Mouse (Mus musculus) MEL (cell line): ENCODE results near the gene Trim32. TPM values are rescaled to one million over a fixed set of nuclear protein-coding genes. Genes with fewer than 3 reads are reported as not detected.

Source experiments
- DNase-seq: peaks from one replicate; pipeline ENCODE4 v3.0.0; 2011; ENCODE audit warnings: low read depth, low spot score
- H3K27ac ChIP-seq: 2 replicates; pipeline ENCODE4 v1.5.1; 2012; ENCODE audit warnings: low read depth, mild to moderate bottlenecking, control low read depth, low read length, moderate library complexity; ENCODE audit not compliant: control insufficient read depth
- H3K27me3 ChIP-seq, 2 experiments: fragments of 150-350 bp in 1 of 2; sonication (generic) in 1 of 2; 2 replicates each; pipeline ENCODE4 v1.6.1; 2012; ENCODE audit warnings: low read length in 2 of 2, mild to moderate bottlenecking in 2 of 2, improper control_type of control experiment in 1 of 2, moderate library complexity in 1 of 2; ENCODE audit not compliant: insufficient read depth in 2 of 2, control insufficient read depth in 1 of 2
- H3K36me3 ChIP-seq, 2 experiments: 2 replicates each; pipeline ENCODE4 v1.6.1; 2012 to 2014; ENCODE audit warnings: low read length in 2 of 2, improper control_type of control experiment in 1 of 2, inconsistent platforms in 1 of 2, mild to moderate bottlenecking in 1 of 2; ENCODE audit not compliant: insufficient read depth in 2 of 2, control insufficient read depth in 1 of 2
- H3K4me1 ChIP-seq, 2 experiments: fragments of 150-350 bp in 1 of 2; sonication (generic) in 1 of 2; 2 replicates each; pipeline ENCODE4 v1.6.1; 2012; ENCODE audit warnings: low read length in 2 of 2, improper control_type of control experiment in 1 of 2, mild to moderate bottlenecking in 1 of 2; ENCODE audit not compliant: insufficient read depth in 2 of 2, control insufficient read depth in 1 of 2
- H3K4me3 ChIP-seq, 2 experiments: fragments of 150-350 bp in 1 of 2; sonication (generic) in 1 of 2; 2 replicates each; pipeline ENCODE4 v1.5.1; 2012; ENCODE audit warnings: low read depth in 2 of 2, low read length in 2 of 2, mild to moderate bottlenecking in 2 of 2, moderate library complexity in 2 of 2, control low read depth in 1 of 2, improper control_type of control experiment in 1 of 2; ENCODE audit not compliant: control insufficient read depth in 1 of 2, insufficient read depth in 1 of 2
- H3K79me2 ChIP-seq: 2 replicates; pipeline ENCODE4 v1.6.1; 2012; ENCODE audit warnings: mild to moderate bottlenecking, low read length, moderate library complexity; ENCODE audit not compliant: control insufficient read depth, poor library complexity, insufficient read depth
- H3K9ac ChIP-seq: 2 replicates; pipeline ENCODE4 v1.6.1; 2012; ENCODE audit warnings: low read depth, mild to moderate bottlenecking, control low read depth, low read length, moderate library complexity; ENCODE audit not compliant: control insufficient read depth, poor library complexity, severe bottlenecking
- H3K9me3 ChIP-seq: fragments of 150-350 bp; sonication (generic); replicated peaks from 2 replicates; pipeline ENCODE4 v1.6.1; 2012; ENCODE audit warnings: mild to moderate bottlenecking, low read length, improper control_type of control experiment, moderate library complexity; ENCODE audit not compliant: insufficient read depth
- BHLHE40 ChIP-seq: IDR thresholded peaks from 2 replicates; pipeline ENCODE4 v1.6.1; 2012; ENCODE audit warnings: low read depth, mild to moderate bottlenecking, inconsistent platforms, low read length, improper control_type of control experiment, borderline replicate concordance
- CHD1 ChIP-seq: IDR thresholded peaks from 2 replicates; pipeline ENCODE4 v1.6.1; 2012; ENCODE audit warnings: low read depth, mild to moderate bottlenecking, inconsistent platforms, low read length, improper control_type of control experiment
- CTCF ChIP-seq, 3 experiments: IDR thresholded peaks in 2 of 3; conservative IDR thresholded peaks in 1 of 3; 2 replicates each; pipeline ENCODE4 v1.5.1; 2011 to 2012; ENCODE audit warnings: low read length in 3 of 3, low read depth in 2 of 3, mild to moderate bottlenecking in 2 of 3, improper control_type of control experiment in 1 of 3, inconsistent platforms in 1 of 3, mixed read lengths in 1 of 3, moderate library complexity in 1 of 3; ENCODE audit not compliant: control insufficient read depth in 1 of 3, insufficient read depth in 1 of 3, poor library complexity in 1 of 3, severe bottlenecking in 1 of 3
- ELF1 ChIP-seq: IDR thresholded peaks from 2 replicates; pipeline ENCODE4 v1.6.1; 2014; ENCODE audit warnings: low read depth, mild to moderate bottlenecking, inconsistent platforms, low read length, improper control_type of control experiment, moderate library complexity
- EP300 ChIP-seq, 2 experiments: IDR thresholded peaks; 2 replicates each; pipeline ENCODE4 v1.6.1; 2011; ENCODE audit warnings: improper control_type of control experiment in 2 of 2, low read length in 2 of 2, low read depth in 1 of 2, mild to moderate bottlenecking in 1 of 2
- ETS1 ChIP-seq: IDR thresholded peaks from 2 replicates; pipeline ENCODE4 v1.6.1; 2012; ENCODE audit warnings: low read depth, mild to moderate bottlenecking, inconsistent platforms, low read length, improper control_type of control experiment, moderate library complexity
- GABPA ChIP-seq: IDR thresholded peaks from 2 replicates; pipeline ENCODE4 v1.6.1; 2012; ENCODE audit warnings: low read depth, mild to moderate bottlenecking, inconsistent platforms, low read length, improper control_type of control experiment, moderate library complexity
- GATA1 ChIP-seq: IDR thresholded peaks from 2 replicates; pipeline ENCODE4 v1.6.1; 2011; ENCODE audit warnings: low read depth, low read length, improper control_type of control experiment
- JUND ChIP-seq: IDR thresholded peaks from 2 replicates; pipeline ENCODE4 v1.6.1; 2011; ENCODE audit warnings: low read depth, mild to moderate bottlenecking, improper control_type of control experiment, low read length
- KAT2A ChIP-seq: conservative IDR thresholded peaks from 2 replicates; pipeline ENCODE4 v1.6.1; 2012; ENCODE audit warnings: low read depth, low read length, improper control_type of control experiment, inconsistent platforms
- MAZ ChIP-seq: IDR thresholded peaks from 2 replicates; pipeline ENCODE4 v1.6.1; 2012; ENCODE audit warnings: low read depth, mild to moderate bottlenecking, inconsistent platforms, low read length, improper control_type of control experiment
- MEF2A ChIP-seq: IDR thresholded peaks from 2 replicates; pipeline ENCODE4 v1.6.1; 2014; ENCODE audit warnings: low read depth, mild to moderate bottlenecking, inconsistent platforms, low read length, improper control_type of control experiment; ENCODE audit not compliant: poor library complexity, insufficient replicate concordance, severe bottlenecking; ENCODE audit errors: extremely low read depth
- MYB ChIP-seq: IDR thresholded peaks from 2 replicates; pipeline ENCODE4 v1.6.1; 2011; ENCODE audit warnings: mild to moderate bottlenecking, low read depth, low read length, improper control_type of control experiment
- POLR2A ChIP-seq, 2 experiments: IDR thresholded peaks; 2 replicates each; pipeline ENCODE4 v1.6.1; 2011 to 2012; ENCODE audit warnings: low read length in 2 of 2, mild to moderate bottlenecking in 2 of 2, control low read depth in 1 of 2, improper control_type of control experiment in 1 of 2, low read depth in 1 of 2, moderate library complexity in 1 of 2; ENCODE audit not compliant: control insufficient read depth in 1 of 2, insufficient read depth in 1 of 2, poor library complexity in 1 of 2
- POLR2AphosphoS2 ChIP-seq: IDR thresholded peaks from 2 replicates; pipeline ENCODE4 v1.6.1; 2011; ENCODE audit warnings: low read length, improper control_type of control experiment
- RAD21 ChIP-seq: IDR thresholded peaks from 2 replicates; pipeline ENCODE4 v1.6.1; 2011; ENCODE audit warnings: mild to moderate bottlenecking, low read depth, low read length, improper control_type of control experiment
- RCOR1 ChIP-seq: IDR thresholded peaks from 2 replicates; pipeline ENCODE4 v1.6.1; 2012; ENCODE audit warnings: low read depth, mild to moderate bottlenecking, inconsistent platforms, low read length, improper control_type of control experiment
- SIN3A ChIP-seq: IDR thresholded peaks from 2 replicates; pipeline ENCODE4 v1.6.1; 2012; ENCODE audit warnings: low read length, improper control_type of control experiment, inconsistent platforms
- SMC3 ChIP-seq: IDR thresholded peaks from 2 replicates; pipeline ENCODE4 v1.6.1; 2011; ENCODE audit warnings: low read depth, low read length, improper control_type of control experiment
- TAL1 ChIP-seq: IDR thresholded peaks from 2 replicates; pipeline ENCODE4 v1.6.1; 2012; ENCODE audit warnings: mild to moderate bottlenecking, inconsistent platforms, low read length, moderate library complexity, mixed read lengths
- TBP ChIP-seq: IDR thresholded peaks from 2 replicates; pipeline ENCODE4 v1.8.0; 2011; ENCODE audit warnings: low read depth, low read length, improper control_type of control experiment
- TCF12 ChIP-seq: IDR thresholded peaks from 2 replicates; pipeline ENCODE4 v1.6.1; 2014; ENCODE audit warnings: low read depth, mild to moderate bottlenecking, inconsistent platforms, low read length, improper control_type of control experiment, moderate library complexity
- UBTF ChIP-seq: IDR thresholded peaks from 2 replicates; pipeline ENCODE4 v1.6.1; 2012; ENCODE audit warnings: low read depth, mild to moderate bottlenecking, inconsistent platforms, low read length, improper control_type of control experiment, moderate library complexity, borderline replicate concordance; ENCODE audit not compliant: insufficient read depth
- USF2 ChIP-seq, 2 experiments: IDR thresholded peaks; 2 replicates each; pipeline ENCODE4 v1.6.1; 2011 to 2012; ENCODE audit warnings: improper control_type of control experiment in 2 of 2, low read length in 2 of 2, borderline replicate concordance in 1 of 2, inconsistent platforms in 1 of 2, low read depth in 1 of 2, mild to moderate bottlenecking in 1 of 2; ENCODE audit not compliant: insufficient read depth in 1 of 2
- ZC3H11A ChIP-seq: IDR thresholded peaks from 2 replicates; pipeline ENCODE4 v1.6.1; 2012; ENCODE audit warnings: low read depth, mild to moderate bottlenecking, inconsistent platforms, low read length, improper control_type of control experiment
- ZMIZ1 ChIP-seq: IDR thresholded peaks from 2 replicates; pipeline ENCODE4 v1.6.1; 2012; ENCODE audit warnings: low read depth, mild to moderate bottlenecking, inconsistent platforms, low read length, improper control_type of control experiment, moderate library complexity
- ZNF384 ChIP-seq: IDR thresholded peaks from 2 replicates; pipeline ENCODE4 v1.6.1; 2012; ENCODE audit warnings: low read depth, mild to moderate bottlenecking, inconsistent platforms, low read length, improper control_type of control experiment
- polyA plus RNA-seq, 2 experiments: library from polyadenylated mRNA; stranded (reverse) in 1 of 2; unstranded in 1 of 2; fragments of >175 nt in 1 of 2; fragments of >200 nt in 1 of 2; gene quantifications; 2 replicates each; pipeline versions ENCODE4 v1.2.1 to v1.2.4; 2012; ENCODE audit warnings: low replicate concordance in 2 of 2, low read depth in 1 of 2; ENCODE audit not compliant: insufficient read length in 2 of 2, insufficient read depth in 1 of 2, missing spikeins in 1 of 2
- total RNA-seq: library from RNA; depleted of rRNA; stranded (reverse); fragments of 300-350 nt; gene quantifications from 2 replicates; pipeline ENCODE4 v1.2.3, GENCODE M21; 2012

The Trim32 gene
- total and polyA plus RNA-seq, 3 experiments = 7.9 to 8.7 TPM; not detected in 1

DNA sequence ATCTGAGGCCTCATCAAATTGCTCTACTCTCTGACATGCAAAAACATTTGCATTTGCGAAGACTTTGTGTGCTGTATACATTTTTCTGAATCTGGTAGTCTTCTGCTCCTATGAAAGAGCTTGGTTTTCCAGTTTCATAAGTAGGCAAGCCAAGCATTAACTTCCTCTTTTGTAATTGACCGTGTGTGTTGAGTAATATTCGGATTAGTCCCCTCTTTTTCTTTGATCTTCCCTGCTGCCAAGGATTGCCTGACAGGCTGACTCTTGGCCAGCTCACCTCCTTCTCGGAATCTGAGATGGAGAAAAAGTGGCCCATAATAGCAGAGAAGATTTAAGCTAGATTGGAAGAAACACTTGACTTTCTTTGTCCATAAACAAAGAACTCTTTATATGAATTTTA lies 39.3 kb upstream of the Trim32 start:
- TF ChIP-seq TAL1 (no peak), TBP (no peak), CTCF (IDR thresholded peaks at IDR 0.05 in 2 of 3, conservative IDR thresholded peaks at IDR 0.05 in 1 of 3; ENCODE audit: control insufficient read depth in 1 of 3, insufficient read depth in 1 of 3, low read depth in 2 of 3, low read length in 3 of 3, poor library complexity in 1 of 3, severe bottlenecking in 1 of 3) (no peak), RAD21 (no peak), MEF2A (no peak), EP300 (IDR thresholded peaks at IDR 0.05; ENCODE audit: low read depth in 1 of 2, low read length in 2 of 2) (no peak), JUND (no peak), UBTF (no peak), POLR2AphosphoS2 (no peak), USF2 (IDR thresholded peaks at IDR 0.05; ENCODE audit: borderline replicate concordance in 1 of 2, insufficient read depth in 1 of 2, low read depth in 1 of 2, low read length in 2 of 2) (no peak), RCOR1 (no peak), BHLHE40 (no peak), ETS1 (no peak), CHD1 (no peak), MAZ (no peak), ELF1 (no peak), ZC3H11A (no peak), GABPA (no peak)
- Histone ChIP-seq H3K9ac (no peak overlapping the region), H3K27me3 (no peaks in the 10 kb centered on the region), H3K4me1 (no peaks in the 10 kb centered on the region), H3K9me3 (no peaks in the 10 kb centered on the region), H3K36me3 (no peaks in the 10 kb centered on the region), H3K4me3 (no peak overlapping the region), H3K79me2 (no peaks in the 10 kb centered on the region), H3K27ac (no peak overlapping the region)
- DNase-seq = no peak

DNA sequence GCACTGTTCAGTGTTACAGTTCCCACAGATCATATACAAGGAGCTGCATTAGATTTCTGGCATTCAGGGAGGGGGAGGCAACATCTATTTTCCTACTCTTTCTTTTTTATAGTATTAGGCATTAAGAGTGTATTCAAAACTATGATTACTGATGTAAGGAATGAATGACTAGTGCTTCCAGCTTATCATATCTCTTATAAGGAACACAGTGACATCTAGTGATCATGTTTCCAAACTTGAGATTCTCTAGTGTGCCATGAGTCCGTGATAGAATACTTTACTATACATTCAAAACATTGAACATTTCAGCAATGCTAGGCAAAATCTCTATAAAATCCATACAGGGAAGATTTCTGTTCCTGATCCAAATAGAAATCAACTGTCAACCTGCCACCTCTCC lies 24.5 kb upstream of the Trim32 start:
- no peaks in the 10 kb centered on the region for H3K4me1 ChIP-seq

More for the DNA sequence above, 24.5 kb upstream of the Trim32 start:
- no peak for DNase-seq
- Histone ChIP-seq H3K9ac (no peak overlapping the region), H3K4me3 (no peak overlapping the region), H3K27ac (no peak overlapping the region), H3K79me2 (no peaks in the 10 kb centered on the region), H3K9me3 (no peaks in the 10 kb centered on the region), H3K36me3 (no peaks in the 10 kb centered on the region), H3K27me3 (no peaks in the 10 kb centered on the region)
- TF ChIP-seq ZMIZ1 = no peak
- TF ChIP-seq TAL1 = no peak
- TF ChIP-seq MEF2A = no peak
- TF ChIP-seq POLR2A (IDR thresholded peaks at IDR 0.05; ENCODE audit: control insufficient read depth in 1 of 2, insufficient read depth in 1 of 2, low read depth in 1 of 2, low read length in 2 of 2, poor library complexity in 1 of 2) = no peak
- no peak for TF ChIP-seq MAZ
- no peak for TF ChIP-seq TCF12
- no peak for TF ChIP-seq MYB
- no peak for TF ChIP-seq TBP
- no peak for TF ChIP-seq ZNF384
- TF ChIP-seq JUND = no peak
- no peak for TF ChIP-seq GABPA
- TF ChIP-seq GATA1 = no peak
- no peak for TF ChIP-seq KAT2A
- TF ChIP-seq SIN3A = no peak
- TF ChIP-seq SMC3 = no peak
- no peak for TF ChIP-seq RCOR1
